Mouse (Mus musculus) urinary bladder, postnatal 36 days (tissue): ENCODE data around the gene Gm17364.
"Not testable (repeated sequence)": the region's sequence is repeated elsewhere in the genome, so short reads cannot be mapped to it uniquely, and the experiment has no call there.

Experiments used
- DNase-seq, 2 experiments: peaks; one replicate each; pipeline ENCODE4 v3.0.0; 2022; ENCODE audit warnings: low spot score in 2 of 2, mixed read lengths in 1 of 2

Gm17364 gene

GRCm38 (mm10) chr13:41251667-41252066, 22.1 kb downstream of the Gm17364 start:
- no peak for DNase-seq

- not testable (repeated sequence) for DNase-seq
These were observed 22.5 kb downstream of the Gm17364 start for GRCm38 (mm10) chr13:41251232-41251631.

- DNase-seq, result peak in 1 of 2 experiments; percentile 18
These were observed 23.3 kb downstream of the Gm17364 start for GRCm38 (mm10) chr13:41250318-41250981.

GRCm38 (mm10) chr13:41249538-41250317, 24.0 kb downstream of the Gm17364 start, which contains the start of gene Smim13:
Smim13 (plus strand) TSS chr13:41249844.
- DNase-seq, result peak; percentile 79 to 93

GRCm38 (mm10) chr13:41248751-41249520, 24.8 kb downstream of the Gm17364 start:
- DNase-seq, result no peak

- DNase-seq, result no peak
These were observed 29.4 kb downstream of the Gm17364 start for GRCm38 (mm10) chr13:41244306-41244830.

- no peak for DNase-seq
These were observed 32.2 kb downstream of the Gm17364 start for GRCm38 (mm10) chr13:41241557-41241956.

- DNase-seq, result no peak
These were observed 35.0 kb downstream of the Gm17364 start for GRCm38 (mm10) chr13:41238805-41239130.

GRCm38 (mm10) chr13:41238035-41238804, 35.6 kb downstream of the Gm17364 start:
- no peak for DNase-seq

GRCm38 (mm10) chr13:41235845-41236741, 37.7 kb downstream of the Gm17364 start:
- DNase-seq, result no peak

GRCm38 (mm10) chr13:41235181-41235580, 38.6 kb downstream of the Gm17364 start:
- no peak for DNase-seq

- no peak for DNase-seq
These were observed 40.5 kb downstream of the Gm17364 start for GRCm38 (mm10) chr13:41233241-41233640.

- no peak for DNase-seq
These were observed 41.6 kb downstream of the Gm17364 start for GRCm38 (mm10) chr13:41232209-41232608.

- no peak for DNase-seq
These were observed 42.3 kb downstream of the Gm17364 start for GRCm38 (mm10) chr13:41231389-41231983.

GRCm38 (mm10) chr13:41230256-41230655, 43.5 kb downstream of the Gm17364 start:
- no peak for DNase-seq

- no peak for DNase-seq
These were observed 45.7 kb downstream of the Gm17364 start for GRCm38 (mm10) chr13:41228060-41228459.

GRCm38 (mm10) chr13:41226513-41226912, 47.3 kb downstream of the Gm17364 start:
- DNase-seq, result no peak
